In genomic region chr3:145648991-145649851, GRCm38 (mm10) we compare ENCODE assay signal across 8 mouse cellular contexts. TPM values are rescaled to one million over a fixed set of nuclear protein-coding genes. Genes with fewer than 3 reads are reported as not detected.
DNase-seq lines count a peak whose midpoint lies in the region; ATAC-seq lines count a peak whose summit lies in the region.

No protein-coding gene starts in this region.

- DNase-seq in cerebellum, postnatal 25 days: peak; percentile 16 to 28
- no peak for DNase-seq in cerebellum, postnatal 36 days
- DNase-seq in embryo, embryonic 11 days: peak; percentile 74
- DNase-seq in heart, adult 8-10 months (ENCODE audit: low spot score): peak; percentile 71
- peak; percentile 65 to 77 for DNase-seq in kidney, adult 8-10 months
- peak; percentile 68 for DNase-seq in skeletal muscle tissue, adult 2 months (ENCODE audit: low read depth, low spot score)
- no peak for DNase-seq in cerebellum, adult 9-10 months

- H3K4me3 ChIP-seq in lung, embryonic 16.5 days (ENCODE audit: low read length): peak overlapping the region; percentile 75

- peaks cover 38% of the 10 kb centered on the region for H3K4me1 ChIP-seq in lung, embryonic 16.5 days (replicated peaks; ENCODE audit: control insufficient read depth, insufficient read depth, low read length)

- H3K4me2 ChIP-seq in lung, embryonic 16.5 days (ENCODE audit: low read depth, low read length): peak overlapping the region; percentile 87

- H3K27me3 ChIP-seq in lung, embryonic 16.5 days (ENCODE audit: control insufficient read depth, insufficient read depth, low read depth, low read length): no peaks in the 10 kb centered on the region

- peak overlapping the region; percentile 87 for H3K9ac ChIP-seq in lung, embryonic 16.5 days (ENCODE audit: low read length)

- peak overlapping the region; percentile 96 for H3K27ac ChIP-seq in lung, embryonic 16.5 days (ENCODE audit: low read length)

- ATAC-seq in lung, embryonic 16.5 days (ENCODE audit: low read depth): peak; percentile 15

- H3K36me3 ChIP-seq in lung, embryonic 16.5 days (ENCODE audit: control insufficient read depth, insufficient read depth, low read length): peaks cover 9% of the 10 kb centered on the region

- under 1% methylated on average over 48 of the region's 49 CpGs for WGBS in lung, embryonic 16.5 days

- no peaks in the 10 kb centered on the region for H3K9me3 ChIP-seq in lung, embryonic 16.5 days (ENCODE audit: control insufficient read depth, low read length)

RNA-seq across cellular contexts. Expression of gene Ccn1, which starts 0.6 kb away (rescaled TPM):
- 10 to 100 TPM; 53.0 to 86.1 (median 71.0) TPM for total RNA-seq in heart, adult 8-10 months (2022)
- 60.1 and 78.3 TPM in 2 replicates for polyA plus RNA-seq in lung, embryonic 16.5 days (2015; fragmentation: Nextera tagmentation; extraction: Ambion mirVana)

Comparison
In these comparisons a context has a peak if more than half of its experiments do, and no peak if none do; other contexts are left out.
1. DNase-seq: peak in cerebellum, postnatal 25 days (2 of 2), embryo, embryonic 11 days (single experiment), heart, adult 8-10 months (single experiment), kidney, adult 8-10 months (2 of 2) and skeletal muscle tissue, adult 2 months (single experiment); none in cerebellum, postnatal 36 days (0 of 2) and cerebellum, adult 9-10 months (single experiment).